Mouse (Mus musculus): Measurements from ENCODE around the gene Elp1.
A peak's percentile ranks its signal among the peaks of the same experiment; 100 is the strongest.

Elp1 gene

DNA sequence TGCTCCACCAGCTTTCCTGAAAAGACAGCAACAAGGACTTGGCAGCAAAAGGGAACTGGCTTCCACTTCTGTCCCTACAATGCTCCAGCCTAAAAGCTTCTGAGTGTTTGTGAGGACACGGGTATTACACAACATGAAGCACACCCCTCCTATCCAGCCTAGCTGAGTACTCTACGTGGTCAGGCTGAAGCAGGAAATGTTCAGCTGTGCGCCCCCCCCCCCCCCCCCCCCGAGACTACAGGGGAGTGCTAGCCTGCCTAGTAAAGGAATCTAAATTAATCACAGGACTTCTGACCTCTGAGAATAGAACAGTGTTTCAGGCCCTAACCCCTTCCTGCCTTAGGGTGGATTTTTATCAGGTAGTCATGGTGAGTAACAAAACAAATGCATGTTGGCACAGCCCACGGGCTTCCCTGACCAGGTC, 34.3 kb downstream of the Elp1 start:
- no peak for DNase-seq

DNA sequence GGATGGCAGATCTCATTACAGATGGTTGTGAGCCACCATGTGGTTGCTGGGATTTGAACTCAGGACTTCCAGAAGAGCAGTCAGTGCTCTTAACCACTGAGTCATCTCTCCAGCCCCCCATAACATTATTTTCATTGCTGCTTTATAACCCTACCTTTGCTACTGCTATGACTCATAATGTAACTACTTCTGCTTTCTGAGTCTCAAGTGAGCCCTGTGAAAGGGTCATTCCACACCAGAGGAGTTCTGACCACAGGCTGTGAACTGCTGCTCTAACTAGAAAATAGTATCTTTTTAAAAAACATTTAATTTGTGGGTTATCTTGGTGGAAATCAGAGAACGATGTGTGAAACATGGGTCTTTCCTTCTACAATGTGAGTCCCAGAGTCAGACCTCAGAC, 44.4 kb downstream of the Elp1 start:
- no peak for DNase-seq

DNA sequence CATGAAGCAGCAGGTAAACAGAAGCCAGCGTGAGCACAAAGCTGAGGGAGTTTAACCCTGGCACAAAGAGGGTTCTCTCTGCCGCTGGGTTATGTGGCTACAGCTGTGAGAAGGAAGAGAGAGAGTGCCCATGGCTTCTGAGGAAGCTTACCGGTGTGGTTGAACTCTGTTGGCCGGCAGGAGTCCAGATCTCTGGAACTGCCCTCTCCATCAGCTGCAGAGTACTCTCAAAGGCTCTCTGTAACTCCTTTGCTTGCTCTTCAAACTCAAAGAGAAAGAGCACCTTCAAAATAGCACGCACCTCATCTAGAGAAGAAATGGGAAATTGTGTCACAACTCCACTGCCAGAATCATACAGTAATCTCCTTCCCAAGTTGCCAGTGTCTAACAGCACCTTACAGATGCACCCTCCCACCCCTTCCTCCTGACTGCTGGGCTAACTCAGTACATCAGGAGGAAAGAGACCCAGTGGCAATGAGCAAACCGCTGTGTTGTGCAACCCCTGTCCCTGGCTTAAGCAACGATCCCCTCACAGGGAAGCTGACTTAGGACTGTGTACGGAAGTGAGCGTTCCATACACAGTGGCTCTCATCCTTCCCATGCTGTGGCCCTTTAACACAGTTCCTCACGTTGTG, 45.0 kb downstream of the Elp1 start:
- no peak for DNase-seq

DNA sequence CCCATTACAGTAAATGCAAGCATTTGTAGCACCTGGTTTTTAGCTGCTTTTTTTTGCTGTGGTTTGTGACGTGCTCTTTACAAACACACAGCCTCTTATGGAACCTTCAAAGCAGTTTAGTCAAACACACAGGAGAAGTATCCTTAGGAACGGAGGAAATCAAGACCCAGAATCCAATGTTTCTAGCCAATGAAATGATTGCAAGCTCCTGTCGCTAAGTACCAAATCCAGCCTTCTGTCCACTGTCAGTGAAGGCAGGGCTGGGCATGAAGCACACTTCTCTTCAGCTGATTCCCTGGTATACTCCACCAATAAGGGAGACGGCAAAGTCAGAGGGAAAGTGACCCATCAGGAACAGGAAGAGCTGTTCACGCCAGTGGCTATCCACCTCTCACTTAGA, 46.1 kb downstream of the Elp1 start:
- no peak for DNase-seq

DNA sequence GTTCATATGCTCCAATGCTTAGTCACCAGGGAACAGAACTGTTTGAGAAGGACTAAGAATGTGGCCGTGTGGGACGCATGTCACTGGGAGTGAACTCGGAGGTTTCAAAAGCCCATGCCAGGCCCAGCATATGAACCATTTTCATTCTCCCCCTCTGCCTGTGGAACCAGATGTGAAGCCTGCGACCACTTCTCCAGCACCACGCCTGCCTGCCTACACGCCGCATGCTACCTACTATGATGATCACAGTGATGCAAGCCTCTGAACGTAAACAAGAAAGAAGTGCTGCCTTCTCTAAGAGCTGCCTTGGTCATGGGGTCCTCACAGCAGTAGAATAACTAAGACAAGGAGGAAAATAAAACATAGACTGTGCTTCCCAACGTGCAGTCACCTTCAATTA, 54.7 kb downstream of the Elp1 start:
- no peak for DNase-seq

DNA sequence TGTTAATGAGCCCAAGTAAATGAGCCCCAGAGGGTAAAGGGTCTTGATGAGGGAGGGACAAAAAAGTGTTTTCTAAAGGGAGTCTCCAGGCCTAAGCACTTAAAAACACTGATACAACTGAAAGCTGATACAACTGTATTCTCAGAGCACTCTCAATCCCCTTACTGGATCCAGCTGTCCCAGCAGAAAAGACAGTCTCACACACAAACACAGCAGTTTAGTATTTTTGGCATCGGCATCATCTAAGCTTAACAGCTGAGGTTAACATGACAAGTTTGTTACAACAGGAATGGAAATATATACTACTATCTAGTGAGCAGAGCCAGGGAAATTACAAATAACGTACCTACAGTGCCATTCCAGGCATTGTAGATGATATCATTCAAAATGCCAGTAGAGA, 55.8 kb downstream of the Elp1 start:
- DNase-seq: no peak

DNA sequence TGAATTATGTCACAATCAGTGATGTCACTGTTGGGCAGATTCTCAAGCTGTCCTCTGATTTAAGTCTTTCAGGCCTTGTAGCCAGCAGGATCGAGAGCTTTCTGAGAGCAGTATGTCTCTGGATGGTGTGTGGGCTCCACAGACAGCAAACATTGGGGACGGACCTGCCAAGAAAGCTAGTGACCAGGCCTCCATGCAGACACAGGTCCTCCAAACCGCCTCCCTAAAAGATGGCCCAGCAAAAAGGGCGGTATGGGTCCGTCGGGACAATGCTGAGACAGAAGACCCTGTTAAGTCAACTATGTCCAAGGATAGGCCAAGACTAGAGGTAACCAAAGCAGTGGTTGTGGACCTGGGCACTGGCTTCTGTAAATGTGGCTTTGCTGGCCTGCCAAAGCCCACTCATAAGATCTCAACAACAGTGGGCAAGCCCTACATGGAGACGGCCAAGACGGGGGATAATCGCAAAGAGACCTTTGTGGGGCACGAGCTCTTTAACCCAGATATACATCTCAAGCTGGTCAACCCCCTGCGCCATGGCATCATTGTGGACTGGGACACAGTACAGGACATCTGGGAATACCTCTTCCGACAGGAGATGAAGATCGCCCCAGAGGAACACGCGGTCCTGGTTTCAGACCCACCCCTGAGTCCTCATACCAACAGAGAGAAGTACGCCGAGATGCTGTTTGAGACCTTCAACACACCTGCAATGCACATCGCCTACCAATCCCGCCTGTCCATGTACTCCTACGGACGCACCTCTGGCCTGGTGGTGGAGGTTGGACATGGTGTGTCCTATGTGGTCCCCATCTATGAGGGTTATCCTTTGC, 58.6 kb downstream of the Elp1 start, which contains the start of gene Actl7a:
TSS of gene Actl7a (plus strand) at position 51 of the 833 bp plus-strand sequence.
- no peak for DNase-seq

DNA sequence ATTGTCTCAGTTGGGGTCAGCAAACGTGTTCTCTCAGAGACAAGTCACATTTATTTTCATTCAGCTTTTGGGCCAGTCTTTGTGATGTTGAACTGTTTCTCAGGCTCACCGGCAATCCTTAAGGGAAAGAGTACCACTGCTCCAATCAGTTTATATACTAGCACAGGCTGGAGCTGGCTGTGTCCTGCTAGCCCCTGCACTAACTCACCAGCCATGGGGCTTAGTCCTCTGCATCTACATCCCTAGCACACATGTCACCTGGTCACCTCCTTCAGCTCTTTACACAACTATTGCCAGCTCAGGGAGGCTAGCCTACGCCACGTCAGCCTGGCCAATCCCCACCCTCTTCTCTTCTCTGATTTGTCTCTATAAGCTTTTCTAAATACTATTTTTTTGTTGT, 59.4 kb downstream of the Elp1 start:
- no peak for DNase-seq

DNA sequence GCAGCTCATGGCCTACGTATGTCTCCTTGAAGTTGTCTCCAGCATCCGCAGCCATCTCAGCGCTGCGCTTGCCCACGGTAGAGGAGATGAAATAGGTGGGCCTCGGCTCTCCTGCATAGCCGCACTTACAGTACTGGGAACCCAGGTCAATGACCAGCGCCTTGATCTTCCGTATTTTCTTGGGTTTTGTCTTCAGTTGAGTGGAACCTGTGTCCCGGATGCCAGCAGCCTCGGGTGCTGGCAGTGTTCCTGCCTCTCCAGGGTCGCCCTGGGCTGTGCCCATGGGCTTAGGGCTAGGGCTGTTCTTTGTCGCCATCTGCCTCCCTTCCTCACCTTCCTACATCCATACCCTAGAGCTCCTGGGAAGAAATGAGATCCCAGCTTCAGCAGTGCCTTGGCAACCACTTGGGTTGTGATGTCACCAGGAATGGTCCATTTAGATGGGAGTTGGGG, 61.1 kb downstream of the Elp1 start, which contains the start of gene Actl7b:
TSS of gene Actl7b (minus strand) at position 403 of the 453 bp plus-strand sequence.
- no peak for DNase-seq

DNA sequence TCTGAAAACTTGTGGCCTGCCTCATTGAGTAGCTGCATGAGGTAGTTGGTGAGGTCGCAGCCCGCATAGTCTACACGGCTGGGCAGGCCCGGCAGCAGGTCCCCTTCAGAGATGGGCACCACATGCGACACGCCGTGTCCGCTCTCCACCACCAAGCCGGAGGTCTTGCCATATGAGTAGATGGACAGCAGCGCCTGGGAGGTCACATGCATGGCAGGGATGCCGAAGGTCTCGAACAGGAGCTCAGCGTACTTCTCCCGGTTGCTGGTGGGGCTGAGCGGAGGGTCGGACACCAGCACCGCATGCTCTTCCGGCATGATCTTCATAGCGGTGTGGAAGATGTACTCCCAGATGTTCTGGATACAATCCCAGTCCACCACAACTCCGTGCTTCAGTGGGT, 61.5 kb downstream of the Elp1 start:
- DNase-seq: no peak

DNA sequence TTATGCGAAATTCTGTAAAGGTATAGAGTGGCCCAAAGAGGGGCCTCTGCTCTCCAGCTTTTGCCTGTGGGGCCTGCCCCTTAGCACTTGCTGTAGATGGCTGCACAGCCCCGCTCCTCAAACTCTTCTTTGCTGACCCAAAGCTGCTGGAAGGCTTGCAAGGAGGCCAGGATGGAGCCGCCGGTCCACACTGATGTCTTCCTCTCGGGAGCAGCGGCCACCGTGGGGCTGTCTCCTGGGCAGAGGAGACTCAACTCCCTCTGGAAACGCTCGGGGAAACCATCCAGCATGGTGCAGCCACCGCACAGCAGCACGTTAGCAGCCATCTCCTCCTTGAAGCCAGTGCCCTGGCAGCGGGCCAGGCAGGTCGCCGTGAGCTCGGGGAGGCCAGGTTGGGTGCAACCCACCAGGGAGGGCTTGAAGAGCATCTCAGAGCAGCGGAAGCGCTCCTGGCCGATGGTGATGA, 62.1 kb downstream of the Elp1 start, which contains the start of gene Gm26657:
TSS of gene Gm26657 (plus strand) at position 51 of the 466 bp plus-strand sequence.
- no peak for DNase-seq

DNA sequence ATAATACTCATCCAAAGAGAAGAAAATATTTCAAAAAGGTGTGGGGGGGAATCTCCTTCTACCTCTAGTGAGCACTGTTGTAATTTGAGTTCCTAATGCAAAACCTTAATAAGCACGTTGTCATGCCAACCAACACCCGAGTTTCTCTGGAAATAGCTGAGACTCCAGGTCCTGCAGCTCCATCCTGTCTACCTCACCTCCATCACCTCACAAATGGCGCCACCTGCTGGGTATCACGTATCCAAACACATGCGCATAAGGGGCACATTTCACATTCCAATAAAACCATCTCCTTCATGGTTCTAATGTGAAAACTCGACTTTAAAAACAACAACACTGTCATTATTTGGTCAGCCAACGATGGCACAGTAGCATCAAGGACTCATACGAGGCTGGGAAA, 76.3 kb downstream of the Elp1 start:
- DNase-seq: peak; percentile 17

DNA sequence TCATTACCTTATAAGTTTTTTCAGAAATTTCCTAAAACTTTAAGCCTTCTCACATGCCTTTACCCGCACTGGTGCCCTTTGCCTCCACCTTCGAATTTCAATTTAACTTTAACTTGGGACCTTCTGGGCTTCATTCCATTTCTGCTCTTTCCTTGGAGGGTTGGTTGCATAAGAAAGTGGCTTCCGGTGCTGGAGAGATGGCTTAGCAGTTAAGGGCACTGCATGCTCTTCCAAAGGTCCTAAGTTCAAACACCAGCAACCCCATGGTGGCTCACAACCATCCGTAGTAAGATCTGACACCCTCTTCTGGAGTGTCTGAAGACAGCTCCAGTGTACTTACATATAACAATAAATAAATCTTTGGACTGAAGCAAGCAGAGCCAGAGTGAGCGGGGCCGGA, 78.9 kb downstream of the Elp1 start:
- DNase-seq: no peak

DNA sequence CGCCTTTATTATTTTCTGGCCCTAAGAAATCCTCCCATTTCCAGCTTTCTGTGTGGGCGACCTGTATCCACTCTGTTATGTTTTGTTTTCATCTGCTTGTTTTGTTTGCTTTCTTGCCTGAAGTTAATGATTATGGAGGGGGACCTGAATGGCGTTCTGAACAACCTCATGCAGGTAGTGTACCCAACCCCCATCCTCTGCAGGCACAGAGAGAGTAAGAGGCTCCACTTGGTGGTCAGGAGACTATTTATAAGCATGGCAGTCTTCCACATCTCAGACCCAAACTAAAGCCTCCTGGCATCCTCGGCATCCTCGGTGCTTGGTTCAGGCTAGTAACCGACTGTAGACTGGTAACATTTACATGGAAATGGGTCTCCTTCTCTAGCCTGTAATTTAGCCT, 79.8 kb downstream of the Elp1 start:
- DNase-seq: no peak

DNA sequence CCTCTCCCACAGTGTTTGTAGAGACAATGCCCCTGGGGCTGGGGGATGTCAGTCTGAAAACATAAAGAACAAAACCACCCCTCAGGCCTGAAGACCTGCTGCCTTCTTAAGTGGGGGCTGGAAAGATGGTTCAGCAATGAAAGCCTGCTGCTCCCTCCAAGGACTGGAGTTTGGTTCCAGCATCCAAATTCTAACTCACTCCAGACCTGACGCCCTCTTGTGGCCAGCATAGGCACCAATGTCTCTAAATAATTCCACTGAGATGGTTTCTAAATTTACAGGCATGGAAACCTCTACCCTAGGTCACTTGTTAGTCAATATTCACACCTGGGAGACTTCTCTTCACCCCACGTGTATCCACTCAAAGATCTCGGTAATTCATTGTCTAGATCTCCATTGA, 80.7 kb downstream of the Elp1 start:
- DNase-seq: peak; percentile 45

DNA sequence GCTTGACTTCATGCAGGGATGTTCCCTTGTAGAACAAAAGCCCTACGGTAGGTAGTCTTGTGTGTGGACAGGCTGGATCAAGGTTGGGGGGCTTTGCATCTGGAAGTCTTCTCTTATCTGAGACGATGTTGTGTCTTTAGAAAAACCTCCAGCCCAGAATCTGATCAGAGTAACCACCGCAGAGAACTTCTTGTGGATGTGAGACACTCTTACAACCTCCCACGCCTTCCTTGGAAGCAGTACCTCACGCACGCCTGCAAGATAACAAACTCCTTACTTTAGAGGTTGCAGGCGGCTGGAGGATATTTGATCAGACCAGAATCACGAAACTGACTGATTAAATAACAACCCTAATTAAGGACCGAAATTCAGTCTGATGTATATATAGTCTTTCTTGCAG, 81.7 kb downstream of the Elp1 start:
- no peak for DNase-seq

DNA sequence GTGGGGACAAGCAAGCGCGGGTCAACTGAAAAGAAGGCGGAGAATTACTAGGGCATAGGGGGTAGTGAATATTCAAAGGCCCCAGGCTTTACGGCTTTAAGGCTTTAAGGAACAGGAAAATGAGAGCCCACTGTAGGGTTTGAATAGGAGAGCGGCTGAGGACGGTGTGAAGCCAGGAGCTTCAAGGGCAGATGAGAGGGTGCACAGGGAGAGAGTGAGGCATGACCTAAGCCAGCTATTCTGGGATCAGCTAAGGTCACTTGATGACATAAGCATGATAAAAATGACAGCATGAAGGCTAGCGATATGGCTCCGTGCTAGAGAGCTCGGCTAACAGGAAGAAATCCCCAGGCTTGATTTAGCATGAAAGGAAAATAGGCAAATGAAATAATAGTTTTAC, 82.7 kb downstream of the Elp1 start:
- no peak for DNase-seq

DNA sequence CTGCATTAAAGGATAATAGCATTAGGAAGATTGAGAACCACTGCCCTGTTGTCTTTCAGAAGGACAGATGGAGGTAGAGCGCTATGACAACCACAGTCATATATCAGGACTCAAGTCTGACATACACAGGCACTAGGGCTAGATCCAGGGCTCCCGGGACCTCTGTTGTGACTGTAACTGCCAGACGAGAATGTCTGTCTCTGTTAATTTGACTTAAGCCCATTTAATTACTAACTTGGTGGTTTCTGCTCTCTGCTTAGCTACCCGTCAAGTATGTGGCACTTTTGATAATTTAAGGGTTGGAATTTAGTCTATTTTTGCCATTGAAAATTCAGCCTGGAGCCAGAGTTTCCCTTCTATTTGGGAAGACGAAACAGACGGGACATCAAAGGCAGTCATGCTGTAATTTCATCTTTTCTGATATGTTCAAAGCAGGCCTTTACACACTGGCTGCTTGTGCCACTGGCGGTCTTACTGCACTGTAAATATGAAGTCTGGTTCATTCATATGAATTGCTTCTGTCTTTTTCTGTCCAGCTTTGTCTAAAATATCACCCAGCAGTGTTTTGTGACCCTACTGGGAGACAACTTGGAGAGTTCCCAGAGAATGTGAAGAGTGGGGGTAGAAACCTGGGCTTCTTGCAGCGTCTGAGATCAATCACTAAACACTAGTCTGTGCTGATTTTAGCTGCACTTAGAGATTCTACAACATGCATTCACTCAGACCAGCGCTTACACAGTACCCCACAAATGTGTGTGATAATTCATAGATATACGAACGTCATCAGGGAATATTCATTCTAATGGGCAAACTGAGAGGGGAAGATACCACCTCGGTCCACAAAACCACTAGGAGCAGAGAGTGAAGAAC, 83.3 kb downstream of the Elp1 start:
- no peak for DNase-seq

DNA sequence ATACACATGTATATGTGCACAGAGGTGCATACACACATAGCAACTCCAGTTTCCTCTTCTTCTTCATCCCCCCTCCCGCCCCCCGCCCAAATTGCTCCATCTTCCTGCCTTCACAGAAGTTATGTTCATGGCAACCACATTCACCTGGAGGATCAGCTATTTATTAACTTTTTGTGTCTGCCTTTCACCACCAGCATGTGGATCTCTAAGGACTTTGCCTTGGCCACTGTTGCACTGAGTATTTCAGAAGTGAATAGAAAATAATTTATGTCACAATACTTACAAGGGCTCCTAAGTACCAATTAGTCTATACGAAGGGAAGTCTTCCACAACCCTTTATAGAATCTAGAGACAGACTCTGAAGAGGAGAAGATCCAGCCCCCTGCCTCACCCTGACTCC, 84.2 kb downstream of the Elp1 start:
- DNase-seq: no peak

DNA sequence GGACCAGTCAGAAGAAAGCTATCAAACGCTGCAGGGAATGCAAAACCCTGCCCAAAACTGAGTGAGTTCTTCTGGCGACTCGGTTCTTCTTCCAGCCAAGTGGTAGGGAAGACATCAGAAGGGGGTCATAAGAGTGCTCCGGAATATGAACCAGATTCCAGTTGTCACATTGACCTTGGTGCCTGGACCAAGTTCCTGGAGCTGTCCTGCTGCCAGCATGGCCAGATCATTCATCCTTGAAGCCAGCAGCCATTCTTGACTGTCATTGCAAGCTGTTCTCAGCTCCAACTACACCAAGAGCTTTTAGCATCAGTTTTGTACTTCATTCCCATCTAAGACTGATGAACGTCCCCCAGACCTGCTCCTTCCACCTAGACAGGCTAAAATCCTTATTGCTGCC, 85.3 kb downstream of the Elp1 start:
- no peak for DNase-seq

DNA sequence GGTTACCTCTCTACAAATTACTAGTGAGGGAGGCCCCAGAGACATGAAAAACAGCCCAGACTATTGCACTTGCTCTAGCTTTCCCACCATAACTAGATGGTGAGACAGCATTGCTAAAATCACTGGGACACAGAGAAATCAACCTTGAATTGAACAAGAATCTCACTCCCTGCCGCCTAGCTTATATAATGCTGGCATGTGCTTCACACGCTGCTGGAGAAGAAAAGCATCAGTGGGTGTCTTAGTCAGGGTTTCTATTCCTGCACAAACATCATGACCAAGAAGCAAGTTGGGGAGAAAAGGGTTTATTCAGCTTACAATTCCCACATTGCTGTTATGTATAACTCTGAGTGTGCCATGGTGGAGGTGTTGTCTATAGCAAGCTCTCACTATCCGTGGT, 89.0 kb downstream of the Elp1 start:
- no peak for DNase-seq

DNA sequence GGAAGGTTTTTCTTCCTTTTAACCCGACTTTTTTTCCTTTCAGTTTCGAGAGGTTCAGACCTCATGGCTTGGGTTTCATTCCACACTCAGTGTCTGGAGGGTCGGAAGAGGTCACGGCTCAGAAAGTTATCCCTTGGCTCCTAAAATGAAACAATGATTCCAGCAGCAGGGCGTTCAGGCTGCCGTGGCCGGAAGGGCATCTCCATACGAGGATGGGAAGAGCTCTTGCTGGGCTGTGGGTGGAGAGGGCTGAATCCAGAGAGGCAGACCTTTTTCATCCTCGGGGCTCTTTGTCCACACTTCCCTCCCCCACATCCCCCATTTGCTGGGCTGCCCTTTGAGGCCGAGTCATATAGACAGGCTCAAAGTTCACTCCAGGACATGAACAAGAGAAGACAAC, 99.9 kb downstream of the Elp1 start:
- peak; percentile 29 for DNase-seq
